ENCODE assay signal across 31 mouse cellular contexts in genomic region chr13:110332958-110333597, GRCm38 (mm10). TPM values are rescaled to one million over a fixed set of nuclear protein-coding genes. Genes with fewer than 3 reads are reported as not detected.
DNase-seq lines count a peak whose midpoint lies in the region; ATAC-seq and TF ChIP-seq lines count a peak whose summit lies in the region.
"Had no signal": no experiment of that assay in that cellular context is flagged by ENCODE, and none has a peak within 500 bp of the region (broad histone marks: within the 10 kb centered on the region; RNA-seq: fewer than 3 reads in every experiment).

No protein-coding gene starts in this region.

- no peaks in the 10 kb centered on the region for H3K27me3 ChIP-seq in hindbrain, embryonic 13.5 days
- H3K27me3 ChIP-seq in hindbrain, postnatal 0 days (ENCODE audit: insufficient read depth, low read length) = no peaks in the 10 kb centered on the region
- H3K27me3 ChIP-seq in forebrain, embryonic 12.5 days = no peaks in the 10 kb centered on the region
- no peaks in the 10 kb centered on the region for H3K27me3 ChIP-seq in forebrain, postnatal 0 days (ENCODE audit: insufficient read depth, low read length)
- no peaks in the 10 kb centered on the region for H3K27me3 ChIP-seq in cerebellum, adult 2 months (ENCODE audit: control insufficient read depth, insufficient read depth, low read length)
- H3K27me3 ChIP-seq: embryonic facial prominence, embryonic 13.5 days; limb, embryonic 13.5 days; lung, embryonic 15.5 days had no signal

- ATAC-seq in hindbrain, embryonic 13.5 days (ENCODE audit: low FRiP score) = 0 out of 2 replicates have a peak, but pooled peaks have one; percentile 28
- ATAC-seq in hindbrain, postnatal 0 days = no peak
- ATAC-seq in forebrain, embryonic 12.5 days (ENCODE audit: low FRiP score) = peak; percentile 83; the same call in 1 of the 2 replicates
- peak; percentile 43 for ATAC-seq in forebrain, postnatal 0 days
- ATAC-seq in activated CD4-positive, CD25-positive, alpha-beta regulatory T cell, adult 4 months = no peak
- ATAC-seq: CD4-positive, CD25-positive, alpha-beta regulatory T cell, adult 4 months had no signal

- DNase-seq in hindbrain, postnatal 0 days (ENCODE audit: low spot score) = no peak
- peak; percentile 60 for DNase-seq in Muller cell, postnatal 12 days (ENCODE audit: inconsistent ontology term)
- no peak for DNase-seq in forebrain, postnatal 0 days
- DNase-seq in cerebellum, adult 2 months = no peak
- DNase-seq: adrenal gland, adult 2 months; cerebellum, adult 9-10 months; embryo, embryonic 11 days; gastrocnemius, postnatal 14 days; heart, postnatal 36 days; kidney, adult 18-20 months; kidney, postnatal 36 days; thymus, adult 2 months had no signal

- H3K4me3 ChIP-seq in hindbrain, embryonic 13.5 days = no peak overlapping the region
- H3K4me3 ChIP-seq in hindbrain, postnatal 0 days (ENCODE audit: low read length) = no peak overlapping the region
- H3K4me3 ChIP-seq in forebrain, embryonic 12.5 days (replicated peaks) = no peak overlapping the region
- H3K4me3 ChIP-seq in forebrain, postnatal 0 days (ENCODE audit: low read depth, low read length) = no peak overlapping the region
- H3K4me3 ChIP-seq in cerebellum, adult 2 months (replicated peaks; ENCODE audit: insufficient read depth, low read depth, low read length) = no peak overlapping the region
- H3K4me3 ChIP-seq: embryonic facial prominence, embryonic 13.5 days; erythroblast, embryonic 14.5 days; limb, embryonic 13.5 days; lung, embryonic 15.5 days; midbrain, embryonic 10.5 days had no signal

- 87% methylated on average over 14 of the region's 14 CpGs for WGBS in hindbrain, embryonic 13.5 days
- WGBS in hindbrain, postnatal 0 days = 85% methylated on average over 14 of the region's 14 CpGs
- 77% methylated on average over 14 of the region's 14 CpGs for WGBS in forebrain, embryonic 12.5 days
- 49% methylated on average over 14 of the region's 14 CpGs for WGBS in forebrain, postnatal 0 days
- 94% methylated on average over 14 of the region's 14 CpGs for WGBS in cerebellum, adult 2 months

- H3K27ac ChIP-seq in hindbrain, embryonic 13.5 days = no peak overlapping the region
- H3K27ac ChIP-seq in hindbrain, postnatal 0 days = no peak overlapping the region
- no peak overlapping the region for H3K27ac ChIP-seq in forebrain, embryonic 12.5 days
- no peak overlapping the region for H3K27ac ChIP-seq in forebrain, postnatal 0 days (ENCODE audit: low read depth, low read length)
- H3K27ac ChIP-seq in cerebellum, adult 2 months (ENCODE audit: insufficient read depth, low read length) = no peak overlapping the region
- H3K27ac ChIP-seq: embryonic facial prominence, embryonic 13.5 days; hindbrain, embryonic 14.5 days; limb, embryonic 13.5 days; lung, embryonic 15.5 days; midbrain, embryonic 10.5 days had no signal

- no peak for TF ChIP-seq POLR2A in cerebellum, adult 2 months (IDR thresholded peaks at IDR 0.05; ENCODE audit: borderline replicate concordance, insufficient read depth, low read length)

- H3K9me3 ChIP-seq in hindbrain, embryonic 13.5 days = no peaks in the 10 kb centered on the region
- H3K9me3 ChIP-seq in hindbrain, postnatal 0 days (ENCODE audit: low read length) = no peaks in the 10 kb centered on the region
- H3K9me3 ChIP-seq in forebrain, embryonic 12.5 days = no peaks in the 10 kb centered on the region
- no peaks in the 10 kb centered on the region for H3K9me3 ChIP-seq in forebrain, postnatal 0 days (ENCODE audit: low read length)
- H3K9me3 ChIP-seq: embryonic facial prominence, embryonic 13.5 days; limb, embryonic 13.5 days; lung, embryonic 15.5 days; midbrain, embryonic 10.5 days had no signal

- H3K36me3 ChIP-seq in hindbrain, embryonic 13.5 days = no peaks in the 10 kb centered on the region
- H3K36me3 ChIP-seq in hindbrain, postnatal 0 days (ENCODE audit: insufficient read depth, low read length) = no peaks in the 10 kb centered on the region
- no peaks in the 10 kb centered on the region for H3K36me3 ChIP-seq in forebrain, embryonic 12.5 days (replicated peaks)
- H3K36me3 ChIP-seq in forebrain, postnatal 0 days (ENCODE audit: insufficient read depth) = no peaks in the 10 kb centered on the region
- H3K36me3 ChIP-seq: embryonic facial prominence, embryonic 13.5 days; limb, embryonic 13.5 days; lung, embryonic 15.5 days; midbrain, embryonic 10.5 days had no signal

- H3K4me2 ChIP-seq in hindbrain, embryonic 13.5 days = no peak overlapping the region
- no peak overlapping the region for H3K4me2 ChIP-seq in hindbrain, postnatal 0 days (ENCODE audit: low read depth, low read length)
- no peak overlapping the region for H3K4me2 ChIP-seq in forebrain, embryonic 12.5 days
- H3K4me2 ChIP-seq in forebrain, postnatal 0 days (ENCODE audit: low read depth) = no peak overlapping the region
- H3K4me2 ChIP-seq: embryonic facial prominence, embryonic 13.5 days; heart, embryonic 11.5 days; hindbrain, embryonic 14.5 days; limb, embryonic 13.5 days; liver, embryonic 11.5 days; lung, embryonic 15.5 days had no signal

- no peak overlapping the region for H3K9ac ChIP-seq in hindbrain, embryonic 13.5 days
- H3K9ac ChIP-seq in hindbrain, postnatal 0 days (replicated peaks; ENCODE audit: low read length) = no peak overlapping the region
- no peak overlapping the region for H3K9ac ChIP-seq in forebrain, embryonic 12.5 days
- no peak overlapping the region for H3K9ac ChIP-seq in forebrain, postnatal 0 days
- H3K9ac ChIP-seq: embryonic facial prominence, embryonic 13.5 days; hindbrain, embryonic 14.5 days; limb, embryonic 13.5 days; lung, embryonic 15.5 days had no signal

- TF ChIP-seq CTCF in hindbrain, postnatal 0 days (IDR thresholded peaks at IDR 0.05; ENCODE audit: low read depth) = no peak
- no peak for TF ChIP-seq CTCF in forebrain, postnatal 0 days (IDR thresholded peaks at IDR 0.05; ENCODE audit: low read depth)
- TF ChIP-seq CTCF in cerebellum, adult 2 months (IDR thresholded peaks at IDR 0.05; ENCODE audit: borderline replicate concordance, insufficient read depth, low read depth, low read length) = no peak

- H3K4me1 ChIP-seq in hindbrain, embryonic 13.5 days (replicated peaks) = no peaks in the 10 kb centered on the region
- no peaks in the 10 kb centered on the region for H3K4me1 ChIP-seq in hindbrain, postnatal 0 days (ENCODE audit: insufficient read depth, low read length)
- no peaks in the 10 kb centered on the region for H3K4me1 ChIP-seq in forebrain, embryonic 12.5 days
- H3K4me1 ChIP-seq in forebrain, postnatal 0 days (ENCODE audit: insufficient read depth) = no peaks in the 10 kb centered on the region
- H3K4me1 ChIP-seq in cerebellum, adult 2 months (ENCODE audit: control insufficient read depth, insufficient read depth, low read length) = no peaks in the 10 kb centered on the region; the same call in 1 of the 2 replicates
- H3K4me1 ChIP-seq: embryonic facial prominence, embryonic 13.5 days; limb, embryonic 13.5 days; lung, embryonic 15.5 days; midbrain, embryonic 10.5 days had no signal

RNA-seq across cellular contexts. Expression of gene Gapt, which starts 23.9 kb away (rescaled TPM):
- polyA plus RNA-seq in hindbrain, embryonic 13.5 days (2015; fragmentation: Nextera tagmentation; extraction: Ambion mirVana) = 0.13 TPM in 1 of 2 replicates, not detected in the other
- not detected in 2 replicates for total RNA-seq in hindbrain, postnatal 0 days (2014; rRNA removed)
- 0.06 TPM in 1 of 2 replicates, not detected in the other for polyA plus RNA-seq in hindbrain, postnatal 0 days (2015; fragmentation: Nextera tagmentation; extraction: Ambion mirVana)
- polyA plus RNA-seq in forebrain, embryonic 12.5 days (2016; fragmentation: Nextera tagmentation; extraction: Ambion mirVana) = 0.09 TPM in 1 of 2 replicates, not detected in the other
- total RNA-seq in forebrain, postnatal 0 days (2014; rRNA removed) = 0.10 TPM in 1 of 2 replicates, not detected in the other
- not detected in 2 replicates for polyA plus RNA-seq in forebrain, postnatal 0 days (2015; fragmentation: Nextera tagmentation; extraction: Ambion mirVana)
- not detected in 2 replicates for polyA plus RNA-seq in cerebellum, adult 2 months (2012; rRNA removed)
- under 1 TPM in 1 of 2 experiments, not detected in 1; 0.23 TPM for polyA plus RNA-seq in activated CD4-positive, CD25-positive, alpha-beta regulatory T cell, adult 4 months (2017; shearing (Covaris generic))
- total RNA-seq: layer of hippocampus, adult 8-10 months; layer of hippocampus, postnatal 25 days; left cerebral cortex, postnatal 36 days had no signal
- polyA plus RNA-seq: adrenal gland, adult 2 months; erythroblast, embryonic 14.5 days had no signal

RNA-seq across cellular contexts. Expression of gene Rab3c, which starts 52.3 kb away (rescaled TPM):
- 208 and 212 TPM in 2 replicates for polyA plus RNA-seq in hindbrain, embryonic 13.5 days (2015; fragmentation: Nextera tagmentation; extraction: Ambion mirVana)
- 125 and 126 TPM in 2 replicates for total RNA-seq in hindbrain, postnatal 0 days (2014; rRNA removed)
- polyA plus RNA-seq in hindbrain, postnatal 0 days (2015; fragmentation: Nextera tagmentation; extraction: Ambion mirVana) = 126 and 130 TPM in 2 replicates
- 43.6 and 44.1 TPM in 2 replicates for polyA plus RNA-seq in forebrain, embryonic 12.5 days (2016; fragmentation: Nextera tagmentation; extraction: Ambion mirVana)
- 110 and 130 TPM in 2 replicates for total RNA-seq in forebrain, postnatal 0 days (2014; rRNA removed)
- polyA plus RNA-seq in forebrain, postnatal 0 days (2015; fragmentation: Nextera tagmentation; extraction: Ambion mirVana) = 59.1 and 106 TPM in 2 replicates
- polyA plus RNA-seq in cerebellum, adult 2 months (2012; rRNA removed) = 57.5 and 61.2 TPM in 2 replicates
- not detected for polyA plus RNA-seq in activated CD4-positive, CD25-positive, alpha-beta regulatory T cell, adult 4 months (2017; shearing (Covaris generic))
- total RNA-seq: granulocyte monocyte progenitor cell, adult 5-6 weeks; megakaryocyte progenitor cell, adult 5-6 weeks; monocyte, adult 5-6 weeks; neutrophil, adult 5-6 weeks had no signal
- polyA plus RNA-seq: erythroblast, embryonic 14.5 days; thymus, adult 2 months had no signal

Comparison
In these comparisons a context has a peak if more than half of its experiments do, and no peak if none do; other contexts are left out.
1. ATAC-seq: peak in hindbrain, embryonic 13.5 days (single experiment), forebrain, embryonic 12.5 days (single experiment) and forebrain, postnatal 0 days (single experiment); none in hindbrain, postnatal 0 days (single experiment) and activated CD4-positive, CD25-positive, alpha-beta regulatory T cell, adult 4 months (single experiment).
2. RNA of gene Rab3c, which starts 52.3 kb away (polyA plus RNA-seq): 208 to 212 TPM in hindbrain, embryonic 13.5 days, 126 to 130 TPM in hindbrain, postnatal 0 days, 59.1 to 106 TPM in forebrain, postnatal 0 days, 57.5 to 61.2 TPM in cerebellum, adult 2 months and 43.6 to 44.1 TPM in forebrain, embryonic 12.5 days; not detected in activated CD4-positive, CD25-positive, alpha-beta regulatory T cell, adult 4 months; every median in the first group is over 10 times any median in the second.